Mouse (Mus musculus): ENCODE data around the gene Esyt1.

Gene Esyt1

GRCm38 (mm10) chr10:128487861-128488712 is 37.6 kb downstream of the Esyt1 start:
- no peak for DNase-seq (ENCODE audit: low spot score)

GRCm38 (mm10) chr10:128486370-128486769 is 39.3 kb downstream of the Esyt1 start:
- DNase-seq (ENCODE audit: low spot score), result no peak

DNA sequence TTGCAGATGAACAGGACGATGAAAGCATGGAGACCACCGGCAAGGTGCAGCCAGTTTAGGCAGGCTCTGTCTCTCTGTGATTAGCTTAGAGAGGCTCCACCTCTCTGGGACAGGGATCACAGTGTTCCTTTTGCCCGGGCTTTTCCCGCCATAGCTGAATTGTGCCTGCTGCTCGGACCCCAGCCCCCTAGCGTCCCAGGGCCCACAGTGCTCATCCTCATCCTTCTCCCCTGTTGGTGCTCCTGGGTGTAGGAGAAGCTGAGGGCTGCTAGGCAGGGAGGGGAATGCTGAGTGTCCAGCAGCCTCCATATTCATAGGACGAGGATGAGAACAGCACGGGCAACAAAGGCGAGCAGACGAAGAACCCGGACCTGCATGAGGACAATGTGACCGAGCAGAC is 51.3 kb downstream of the Esyt1 start:
- DNase-seq (ENCODE audit: low spot score), result no peak

DNA sequence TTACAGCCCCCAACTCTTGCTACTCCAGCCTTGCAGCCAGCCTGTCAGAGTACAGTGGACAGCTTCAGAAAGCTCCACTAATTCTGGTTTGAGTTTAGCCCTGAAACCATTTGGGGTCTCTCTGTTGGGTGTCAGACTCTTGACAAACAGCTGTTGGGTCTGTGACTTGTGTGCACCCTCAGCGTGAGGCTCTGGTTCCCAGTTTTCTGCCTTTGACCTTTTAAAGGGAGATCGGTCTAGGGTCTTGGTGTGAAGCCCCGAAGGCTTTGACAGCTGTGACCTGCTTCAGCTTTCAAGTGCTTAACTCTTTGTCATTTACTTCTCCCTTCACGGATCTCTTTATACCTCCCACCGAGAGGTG is 65.4 kb downstream of the Esyt1 start:
- DNase-seq (ENCODE audit: low spot score), result no peak
